Mouse (Mus musculus): ENCODE measurements around the gene Ifitm1. TPM values are rescaled to one million over a fixed set of nuclear protein-coding genes. Genes with fewer than 3 reads are reported as not detected.

The Ifitm1 gene
- 1 to 10 TPM; 1.6 to 6.3 (median 5.0) TPM for total RNA-seq (2022)

GRCm38 (mm10) chr7:140966921-140967320, at the start of gene Ifitm1:
Ifitm1 (plus strand) TSS chr7:140967221.
- no peak for DNase-seq (ENCODE audit: low spot score)

- DNase-seq (ENCODE audit: low spot score) = no peak
Observed at GRCm38 (mm10) chr7:140919911-140920310, 47.1 kb upstream of the Ifitm1 start.

- DNase-seq (ENCODE audit: low spot score) = no peak
Observed at GRCm38 (mm10) chr7:140920418-140921029, 46.5 kb upstream of the Ifitm1 start, which contains the start of gene Nlrp6. Nlrp6 (plus strand) TSS chr7:140920902.

GRCm38 (mm10) chr7:140921225-140921975, 45.6 kb upstream of the Ifitm1 start:
- DNase-seq (ENCODE audit: low spot score) = no peak

- DNase-seq (ENCODE audit: low spot score) = no peak
Observed at GRCm38 (mm10) chr7:140922398-140923069, 44.5 kb upstream of the Ifitm1 start.

- no peak for DNase-seq (ENCODE audit: low spot score)
Observed at GRCm38 (mm10) chr7:140923070-140923775, 43.8 kb upstream of the Ifitm1 start.

GRCm38 (mm10) chr7:140927181-140927580, 39.8 kb upstream of the Ifitm1 start:
- no peak for DNase-seq (ENCODE audit: low spot score)

GRCm38 (mm10) chr7:140938436-140938835, 28.6 kb upstream of the Ifitm1 start:
- DNase-seq (ENCODE audit: low spot score) = no peak

- no peak for DNase-seq (ENCODE audit: low spot score)
Observed at GRCm38 (mm10) chr7:140938896-140939295, 28.1 kb upstream of the Ifitm1 start.

- DNase-seq (ENCODE audit: low spot score) = no peak
Observed at GRCm38 (mm10) chr7:140939669-140940171, 27.3 kb upstream of the Ifitm1 start.

- peak; percentile 92 for DNase-seq (ENCODE audit: low spot score)
Observed at GRCm38 (mm10) chr7:140941222-140942051, 25.6 kb upstream of the Ifitm1 start, which contains the start of gene Pgghg. Pgghg (plus strand) TSS chr7:140941391.

- no peak for DNase-seq (ENCODE audit: low spot score)
Observed at GRCm38 (mm10) chr7:140942341-140942740, 24.7 kb upstream of the Ifitm1 start.

GRCm38 (mm10) chr7:140942811-140943210, 24.2 kb upstream of the Ifitm1 start:
- no peak for DNase-seq (ENCODE audit: low spot score)

- DNase-seq (ENCODE audit: low spot score) = no peak
Observed at GRCm38 (mm10) chr7:140943356-140943755, 23.7 kb upstream of the Ifitm1 start.

- DNase-seq (ENCODE audit: low spot score) = no peak
Observed at GRCm38 (mm10) chr7:140944236-140944635, 22.8 kb upstream of the Ifitm1 start.

GRCm38 (mm10) chr7:140945247-140945646, 21.8 kb upstream of the Ifitm1 start:
- DNase-seq (ENCODE audit: low spot score) = no peak

GRCm38 (mm10) chr7:140946311-140946710, 20.7 kb upstream of the Ifitm1 start:
- no peak for DNase-seq (ENCODE audit: low spot score)

- peak; percentile 62 for DNase-seq (ENCODE audit: low spot score)
Observed at GRCm38 (mm10) chr7:140946980-140947379, 20.0 kb upstream of the Ifitm1 start.

GRCm38 (mm10) chr7:140948161-140948560, 18.9 kb upstream of the Ifitm1 start:
- no peak for DNase-seq (ENCODE audit: low spot score)

- DNase-seq (ENCODE audit: low spot score) = no peak
Observed at GRCm38 (mm10) chr7:140949255-140949654, 17.8 kb upstream of the Ifitm1 start.
